Mouse (Mus musculus): ENCODE measurements around the gene Gm281.

Gm281 gene

DNA sequence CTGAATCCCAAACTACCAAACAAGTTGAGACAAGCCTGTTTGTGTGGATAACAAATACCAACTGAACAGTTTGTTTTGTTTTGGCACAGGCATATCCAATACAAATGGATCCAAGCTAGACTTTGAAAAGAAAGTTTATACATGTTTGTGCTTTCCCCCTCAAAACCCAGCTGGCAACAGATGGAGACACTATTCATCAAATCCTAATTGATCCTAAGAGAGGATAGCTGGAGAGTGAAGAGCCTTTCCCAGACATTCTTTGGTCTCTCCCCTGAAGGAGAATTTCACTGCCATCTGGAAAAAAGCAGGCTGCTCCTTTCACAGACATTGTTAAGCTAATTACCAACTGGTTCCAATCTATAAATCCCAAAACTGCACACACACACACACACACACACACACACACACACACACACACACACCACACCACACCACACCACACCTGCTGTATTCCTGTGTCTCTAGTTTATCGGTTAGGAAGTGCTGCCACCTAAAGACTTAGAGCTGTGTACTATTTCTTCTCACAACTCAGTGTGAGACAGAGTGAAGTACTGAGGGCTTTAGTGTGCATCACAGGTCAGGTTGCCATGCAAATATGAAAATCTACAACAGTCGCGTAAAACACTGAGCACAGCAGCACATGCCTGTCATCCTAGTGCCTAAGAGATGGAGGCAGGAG lies 101.3 kb downstream of the Gm281 start:
- no peak for DNase-seq (ENCODE audit: low read depth)

DNA sequence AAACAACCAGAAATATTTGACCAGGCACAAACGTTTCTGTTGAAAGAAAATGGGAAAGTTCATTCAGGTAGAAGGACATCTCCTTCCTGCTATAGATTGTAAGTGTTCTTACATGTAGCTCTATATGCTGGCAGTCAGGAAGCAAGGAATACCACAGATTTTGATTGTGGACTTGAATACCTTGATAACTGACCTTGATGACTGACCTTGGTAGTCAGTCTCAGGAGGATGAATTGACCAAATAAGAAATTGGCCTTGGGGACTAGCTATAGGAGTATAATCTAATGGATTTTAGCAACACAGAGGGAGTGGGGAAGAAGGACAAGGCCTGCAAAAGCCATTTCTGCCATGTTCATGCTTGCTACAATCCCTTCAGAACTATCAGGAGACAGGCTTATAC lies 123.8 kb downstream of the Gm281 start:
- no peak for DNase-seq (ENCODE audit: low read depth)

DNA sequence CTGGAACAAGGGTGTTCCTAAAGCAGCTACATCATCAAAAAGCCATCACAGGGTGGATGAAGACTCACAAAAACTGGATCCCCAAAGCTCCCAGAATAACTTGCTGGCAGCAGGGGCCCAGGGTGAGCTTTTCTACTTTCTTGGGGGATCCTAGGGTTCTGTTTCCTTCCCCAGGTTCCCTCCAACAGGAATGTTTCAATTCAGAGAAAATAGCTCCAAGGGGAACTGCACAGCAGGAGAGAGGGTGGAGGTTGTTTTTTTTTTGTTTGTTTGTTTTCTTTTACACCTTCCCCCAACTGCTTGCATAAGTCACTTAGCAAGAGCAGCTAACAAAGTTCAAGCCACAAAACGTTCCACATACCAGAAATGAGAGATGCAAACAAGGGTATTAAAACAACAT lies 124.3 kb downstream of the Gm281 start:
- DNase-seq (ENCODE audit: low read depth), result no peak

DNA sequence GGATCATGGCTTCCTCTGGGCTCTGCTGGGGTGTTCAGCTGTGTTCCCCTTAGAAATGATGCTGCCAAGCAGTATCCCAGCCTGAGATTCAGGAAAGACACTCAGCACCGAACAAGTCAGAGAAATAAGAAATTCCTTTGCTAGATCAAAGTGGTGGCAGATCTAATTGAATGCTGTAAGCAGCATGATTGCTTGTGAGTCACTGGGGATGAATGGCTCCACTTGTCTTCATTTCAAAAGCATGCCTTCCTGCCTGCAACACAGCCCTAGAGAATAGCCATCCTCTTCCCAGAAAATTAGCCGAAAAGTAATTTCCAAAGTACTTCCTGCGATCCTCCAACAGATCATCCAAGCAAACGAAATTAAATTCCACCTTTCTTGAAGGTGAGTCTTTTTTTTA lies 131.3 kb downstream of the Gm281 start:
- no peak for DNase-seq (ENCODE audit: low read depth)

DNA sequence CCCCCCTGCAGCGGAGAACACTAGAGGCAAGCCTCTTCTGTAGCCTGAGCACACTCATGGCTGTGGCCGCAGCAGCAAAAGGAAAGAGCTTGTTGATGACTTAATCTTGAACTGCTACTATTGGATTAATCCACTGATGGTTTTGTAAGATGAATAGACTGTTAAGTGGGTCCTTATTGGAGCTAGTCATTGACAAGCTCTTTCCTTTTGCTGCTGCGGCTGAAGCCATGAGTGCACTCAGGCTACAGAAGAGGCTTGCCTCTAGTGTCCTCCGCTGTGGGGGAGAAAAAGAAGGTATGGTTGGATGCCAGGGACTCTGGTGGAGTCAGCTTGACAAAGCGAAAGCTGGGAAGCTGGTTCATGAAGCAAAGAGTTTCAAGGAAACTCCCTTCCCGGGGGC lies 135.9 kb downstream of the Gm281 start:
- no peak for DNase-seq (ENCODE audit: low read depth)

DNA sequence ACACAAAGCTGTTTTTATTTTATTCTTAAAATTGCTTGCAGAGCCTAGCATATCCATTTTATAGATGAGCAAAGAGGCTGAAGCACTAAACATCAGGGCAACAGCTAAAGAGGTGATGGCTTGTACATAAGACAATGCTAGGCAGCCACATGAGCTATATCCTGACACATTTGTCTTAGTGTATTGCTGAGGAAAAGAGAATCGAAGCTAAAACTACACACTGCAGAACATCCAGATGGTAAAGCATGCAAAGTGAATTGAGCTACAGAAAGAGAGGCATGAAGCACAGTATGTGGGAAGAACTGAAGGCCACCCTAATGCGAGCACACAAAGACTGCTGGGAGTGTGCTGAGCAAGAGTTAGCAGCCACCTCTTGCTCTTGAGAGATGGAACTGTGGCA lies 143.1 kb downstream of the Gm281 start:
- DNase-seq (ENCODE audit: low read depth), result no peak

DNA sequence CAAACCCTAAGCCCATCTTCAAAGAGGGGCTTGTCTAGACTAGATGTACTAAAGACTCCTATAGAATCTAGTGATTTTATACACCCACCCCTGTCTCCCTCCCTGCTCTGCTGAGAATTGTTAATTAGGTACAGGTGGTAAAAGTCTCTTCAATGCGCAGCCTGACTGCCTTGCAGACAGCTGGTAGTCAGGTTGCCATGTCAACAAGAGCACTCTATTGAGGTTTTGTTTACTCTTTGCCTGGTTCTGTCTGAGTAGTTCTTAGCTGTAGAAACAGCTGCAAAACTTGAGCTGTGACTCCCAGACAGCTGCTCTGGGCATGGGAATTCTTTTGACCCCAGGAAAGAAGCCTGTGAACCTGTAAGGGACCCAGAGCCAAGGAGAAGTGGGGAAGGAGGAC lies 143.6 kb downstream of the Gm281 start:
- no peak for DNase-seq (ENCODE audit: low read depth)
